Mouse (Mus musculus): ENCODE results near the gene Abr. TPM values are rescaled to one million over a fixed set of nuclear protein-coding genes. Genes with fewer than 3 reads are reported as not detected.

Gene Abr
- polyA plus RNA-seq, 1 experiment, result 23.1 TPM

- TF ChIP-seq CTCF (IDR thresholded peaks at IDR 0.05; ENCODE audit: borderline replicate concordance, insufficient read depth, low read length) (no peak), POLR2A (IDR thresholded peaks at IDR 0.05; ENCODE audit: low read depth, low read length) (no peak)
- Histone ChIP-seq H3K4me1 (ENCODE audit: control insufficient read depth, insufficient read depth, low read length) (peaks cover 7% of the 10 kb centered on the region; the same call in 1 of the 2 replicates), H3K27ac (ENCODE audit: insufficient read depth, low read length) (no peak overlapping the region), H3K4me3 (ENCODE audit: insufficient read depth, low read length) (peak overlapping the region; percentile 47)
Measured at GRCm38 (mm10) chr11:76571613-76571929, 50.5 kb downstream of the Abr start.

GRCm38 (mm10) chr11:76570741-76571612 lies 51.1 kb downstream of the Abr start:
- Histone ChIP-seq H3K27ac (ENCODE audit: insufficient read depth, low read length) (no peak overlapping the region), H3K4me1 (ENCODE audit: control insufficient read depth, insufficient read depth, low read length) (peaks cover 7% of the 10 kb centered on the region; the same call in 1 of the 2 replicates), H3K4me3 (ENCODE audit: insufficient read depth, low read length) (peak overlapping the region; percentile 47)
- TF ChIP-seq POLR2A (IDR thresholded peaks at IDR 0.05; ENCODE audit: low read depth, low read length), result no peak
- no peak for TF ChIP-seq CTCF (IDR thresholded peaks at IDR 0.05; ENCODE audit: borderline replicate concordance, insufficient read depth, low read length)

- TF ChIP-seq POLR2A (IDR thresholded peaks at IDR 0.05; ENCODE audit: low read depth, low read length) (no peak), CTCF (IDR thresholded peaks at IDR 0.05; ENCODE audit: borderline replicate concordance, insufficient read depth, low read length) (no peak)
- Histone ChIP-seq H3K27ac (ENCODE audit: insufficient read depth, low read length) (no peak overlapping the region), H3K4me3 (ENCODE audit: insufficient read depth, low read length) (no peak overlapping the region), H3K4me1 (ENCODE audit: control insufficient read depth, insufficient read depth, low read length) (peaks cover 7% of the 10 kb centered on the region; the same call in 1 of the 2 replicates)
Measured at GRCm38 (mm10) chr11:76570201-76570731, 51.8 kb downstream of the Abr start.

- Histone ChIP-seq H3K4me3 (ENCODE audit: insufficient read depth, low read length) (no peak overlapping the region), H3K27ac (ENCODE audit: insufficient read depth, low read length) (no peak overlapping the region), H3K4me1 (ENCODE audit: control insufficient read depth, insufficient read depth, low read length) (peaks cover 7% of the 10 kb centered on the region; the same call in 1 of the 2 replicates)
- TF ChIP-seq CTCF (IDR thresholded peaks at IDR 0.05; ENCODE audit: borderline replicate concordance, insufficient read depth, low read length), result no peak
- TF ChIP-seq POLR2A (IDR thresholded peaks at IDR 0.05; ENCODE audit: low read depth, low read length), result no peak
Measured at GRCm38 (mm10) chr11:76569436-76569835, 52.7 kb downstream of the Abr start.

GRCm38 (mm10) chr11:76566081-76566480 lies 56.0 kb downstream of the Abr start:
- H3K4me1 ChIP-seq (ENCODE audit: control insufficient read depth, insufficient read depth, low read length), result 0 out of 2 replicates have a peak, but pooled peaks cover 2% of the 10 kb centered on the region
- no peak overlapping the region for H3K27ac ChIP-seq (ENCODE audit: insufficient read depth, low read length)
- no peak overlapping the region for H3K4me3 ChIP-seq (ENCODE audit: insufficient read depth, low read length)
- TF ChIP-seq CTCF (IDR thresholded peaks at IDR 0.05; ENCODE audit: borderline replicate concordance, insufficient read depth, low read length) (no peak), POLR2A (IDR thresholded peaks at IDR 0.05; ENCODE audit: low read depth, low read length) (no peak)

GRCm38 (mm10) chr11:76562584-76562983 lies 59.5 kb downstream of the Abr start:
- TF ChIP-seq CTCF (IDR thresholded peaks at IDR 0.05; ENCODE audit: borderline replicate concordance, insufficient read depth, low read length), result no peak
- TF ChIP-seq POLR2A (IDR thresholded peaks at IDR 0.05; ENCODE audit: low read depth, low read length), result no peak
- Histone ChIP-seq H3K27ac (ENCODE audit: insufficient read depth, low read length) (peak overlapping the region; percentile 25; the same call in 1 of the 2 replicates), H3K4me3 (ENCODE audit: insufficient read depth, low read length) (no peak overlapping the region), H3K4me1 (ENCODE audit: control insufficient read depth, insufficient read depth, low read length) (0 out of 2 replicates have a peak, but pooled peaks cover 3% of the 10 kb centered on the region)

GRCm38 (mm10) chr11:76562165-76562564 lies 59.9 kb downstream of the Abr start:
- 0 out of 2 replicates have a peak, but pooled peaks cover 3% of the 10 kb centered on the region for H3K4me1 ChIP-seq (ENCODE audit: control insufficient read depth, insufficient read depth, low read length)
- no peak overlapping the region for H3K4me3 ChIP-seq (ENCODE audit: insufficient read depth, low read length)
- H3K27ac ChIP-seq (ENCODE audit: insufficient read depth, low read length), result peak overlapping the region; percentile 25; the same call in 1 of the 2 replicates
- TF ChIP-seq POLR2A (IDR thresholded peaks at IDR 0.05; ENCODE audit: low read depth, low read length) (no peak), CTCF (IDR thresholded peaks at IDR 0.05; ENCODE audit: borderline replicate concordance, insufficient read depth, low read length) (no peak)

- TF ChIP-seq CTCF (IDR thresholded peaks at IDR 0.05; ENCODE audit: borderline replicate concordance, insufficient read depth, low read length) (no peak), POLR2A (IDR thresholded peaks at IDR 0.05; ENCODE audit: low read depth, low read length) (no peak)
- no peak overlapping the region for H3K27ac ChIP-seq (ENCODE audit: insufficient read depth, low read length)
- no peak overlapping the region for H3K4me3 ChIP-seq (ENCODE audit: insufficient read depth, low read length)
- H3K4me1 ChIP-seq (ENCODE audit: control insufficient read depth, insufficient read depth, low read length), result 0 out of 2 replicates have a peak, but pooled peaks cover 3% of the 10 kb centered on the region
Measured at GRCm38 (mm10) chr11:76557837-76558236, 64.3 kb downstream of the Abr start.

- Histone ChIP-seq H3K4me3 (ENCODE audit: insufficient read depth, low read length) (no peak overlapping the region), H3K27ac (ENCODE audit: insufficient read depth, low read length) (no peak overlapping the region), H3K4me1 (ENCODE audit: control insufficient read depth, insufficient read depth, low read length) (no peaks in the 10 kb centered on the region)
- no peak for TF ChIP-seq CTCF (IDR thresholded peaks at IDR 0.05; ENCODE audit: borderline replicate concordance, insufficient read depth, low read length)
- TF ChIP-seq POLR2A (IDR thresholded peaks at IDR 0.05; ENCODE audit: low read depth, low read length), result no peak
Measured at GRCm38 (mm10) chr11:76548153-76548721, 73.9 kb downstream of the Abr start.
